Mouse (Mus musculus) testis, adult 2 months (tissue): ENCODE results near the gene Cdh23. TPM values are rescaled to one million over a fixed set of nuclear protein-coding genes. Genes with fewer than 3 reads are reported as not detected.
"Not testable (repeated sequence)": the region's sequence is repeated elsewhere in the genome, so short reads cannot be mapped to it uniquely, and the experiment has no call there.

ENCODE experiments used
- H3K27ac ChIP-seq: fragments of 200-500 bp; 2 replicates; pipeline ENCODE4 v1.5.1; 2012; ENCODE audit warnings: low read depth, low read length; ENCODE audit not compliant: control insufficient read depth, insufficient read depth
- H3K27me3 ChIP-seq: fragments of 200-500 bp; 2 replicates; pipeline ENCODE4 v1.6.1; 2012; ENCODE audit warnings: mild to moderate bottlenecking, low read length, moderate library complexity; ENCODE audit not compliant: control insufficient read depth, insufficient read depth
- H3K36me3 ChIP-seq: fragments of 200-500 bp; 2 replicates; pipeline ENCODE4 v1.6.1; 2012; ENCODE audit warnings: mild to moderate bottlenecking, low read length; ENCODE audit not compliant: control insufficient read depth, insufficient read depth
- H3K4me1 ChIP-seq: fragments of 200-500 bp; 2 replicates; pipeline ENCODE4 v1.6.1; 2012; ENCODE audit warnings: low read length; ENCODE audit not compliant: control insufficient read depth, insufficient read depth
- H3K4me3 ChIP-seq: fragments of 200-500 bp; 2 replicates; pipeline ENCODE4 v1.5.1; 2012; ENCODE audit warnings: low read depth, mild to moderate bottlenecking, low read length, moderate library complexity, mixed read lengths; ENCODE audit not compliant: control insufficient read depth
- CTCF ChIP-seq: fragments of 200-500 bp; IDR thresholded peaks from 2 replicates; pipeline ENCODE4 v1.5.1; 2012; ENCODE audit warnings: low read depth, mild to moderate bottlenecking, inconsistent platforms, low read length, moderate library complexity; ENCODE audit not compliant: control insufficient read depth, insufficient read depth, insufficient replicate concordance
- POLR2A ChIP-seq: fragments of 200-500 bp; IDR thresholded peaks from 2 replicates; pipeline ENCODE4 v1.6.1; 2012; ENCODE audit warnings: low read depth, mild to moderate bottlenecking, inconsistent platforms, low read length, moderate library complexity; ENCODE audit not compliant: control insufficient read depth
- polyA plus RNA-seq: library from polyadenylated mRNA; depleted of rRNA; stranded (reverse); fragments of >200 nt; gene quantifications from 2 replicates; pipeline ENCODE4 v1.2.3, GENCODE M21; 2012; rRNA removed

Cdh23 gene
- polyA plus RNA-seq = 34.4 and 37.4 TPM in 2 replicates

DNA sequence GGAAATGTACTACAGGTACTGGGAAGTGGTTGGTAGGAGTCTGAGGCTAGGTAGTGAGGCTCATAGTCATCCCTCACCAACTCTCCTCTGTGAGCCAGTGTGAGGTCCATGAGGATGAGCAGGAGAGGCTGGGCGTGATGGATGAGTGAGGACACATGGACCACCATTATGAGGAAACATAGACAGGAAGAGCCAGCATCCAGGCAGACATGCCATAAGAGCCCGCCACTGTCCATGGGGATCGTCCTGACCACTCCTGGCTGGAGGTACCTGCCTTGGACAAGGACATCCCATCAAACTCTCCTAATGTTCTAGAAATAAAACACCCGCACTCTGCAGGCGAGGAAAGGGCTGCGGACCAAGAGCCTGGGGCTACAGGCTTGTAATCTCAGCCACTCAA, at the start of gene Cdh23:
Cdh23 (minus strand) TSS at position 101 of the 400 bp plus-strand sequence.
- no peaks in the 10 kb centered on the region for H3K36me3 ChIP-seq
- TF ChIP-seq CTCF (no peak), POLR2A (no peak; the same call in 1 of the 2 replicates)
- H3K27me3 ChIP-seq = no peaks in the 10 kb centered on the region
- peak within 1 kb of the TSS; percentile 15 for H3K4me3 ChIP-seq
- H3K27ac ChIP-seq = no peak within 1 kb of the TSS
- H3K4me1 ChIP-seq = no peaks in the 10 kb centered on the region

GRCm38 (mm10) chr10:60744543-60745290, 48.4 kb upstream of the Cdh23 start:
- no peaks in the 10 kb centered on the region for H3K36me3 ChIP-seq
- no peak overlapping the region for H3K4me3 ChIP-seq
- H3K4me1 ChIP-seq = no peaks in the 10 kb centered on the region; the same call in 1 of the 2 replicates
- TF ChIP-seq POLR2A (no peak), CTCF (no peak)
- no peaks in the 10 kb centered on the region for H3K27me3 ChIP-seq
- H3K27ac ChIP-seq = no peak overlapping the region

- TF ChIP-seq POLR2A (no peak), CTCF (no peak)
- Histone ChIP-seq H3K36me3 (no peaks in the 10 kb centered on the region), H3K27ac (no peak overlapping the region), H3K27me3 (no peaks in the 10 kb centered on the region), H3K4me3 (no peak overlapping the region), H3K4me1 (no peaks in the 10 kb centered on the region; the same call in 1 of the 2 replicates)
Observed at GRCm38 (mm10) chr10:60743681-60744080, 47.4 kb upstream of the Cdh23 start.

DNA sequence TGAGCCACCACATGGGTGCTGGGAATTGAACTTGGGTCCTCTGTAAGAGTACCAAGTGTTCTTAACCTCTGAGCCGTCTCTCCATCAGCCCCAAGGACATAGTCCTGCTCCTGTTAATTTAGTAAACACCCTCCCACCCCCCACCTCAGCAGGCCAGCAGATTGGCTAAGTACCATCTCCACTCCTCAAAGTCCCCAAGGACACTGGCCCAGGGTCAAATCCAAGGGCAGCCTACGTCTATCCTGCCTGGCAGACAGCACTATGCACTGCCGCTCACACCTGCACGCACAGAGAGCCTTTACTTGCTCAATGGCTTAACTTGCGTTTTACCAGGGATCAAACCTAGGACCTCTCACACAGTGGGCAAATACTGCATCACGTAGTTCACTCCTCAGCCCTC, 46.7 kb upstream of the Cdh23 start:
- no peaks in the 10 kb centered on the region; the same call in 1 of the 2 replicates for H3K4me1 ChIP-seq
- H3K36me3 ChIP-seq = no peaks in the 10 kb centered on the region
- no peak overlapping the region for H3K4me3 ChIP-seq
- no peaks in the 10 kb centered on the region for H3K27me3 ChIP-seq
- no peak overlapping the region for H3K27ac ChIP-seq
- TF ChIP-seq CTCF (no peak), POLR2A (no peak)

GRCm38 (mm10) chr10:60742296-60742695, 46.0 kb upstream of the Cdh23 start:
- not testable (repeated sequence) for H3K4me1 ChIP-seq, H3K36me3 ChIP-seq, H3K27me3 ChIP-seq, H3K27ac ChIP-seq, H3K4me3 ChIP-seq

DNA sequence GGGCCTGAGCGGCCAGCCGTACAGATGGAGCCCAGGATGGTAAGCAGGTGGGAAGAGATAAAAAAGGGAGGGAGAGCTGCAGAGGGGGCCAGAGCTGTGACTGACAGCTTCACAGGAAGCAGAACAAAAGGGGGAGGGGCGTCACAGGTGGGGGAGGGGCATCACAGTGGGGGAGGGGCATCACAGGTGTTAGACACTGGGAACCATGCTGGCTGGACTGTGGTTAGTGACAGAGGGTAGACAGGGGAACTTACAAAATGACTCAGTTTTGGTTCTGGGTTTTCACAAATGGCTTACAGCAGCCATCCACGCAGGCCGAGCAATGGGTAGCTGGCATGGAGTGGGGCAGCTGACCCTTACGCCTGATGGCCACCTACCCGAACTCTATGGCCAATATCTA, 45.1 kb upstream of the Cdh23 start:
- H3K27me3 ChIP-seq = no peaks in the 10 kb centered on the region
- TF ChIP-seq POLR2A (no peak), CTCF (no peak)
- H3K4me3 ChIP-seq = no peak overlapping the region
- H3K36me3 ChIP-seq = no peaks in the 10 kb centered on the region
- no peak overlapping the region for H3K27ac ChIP-seq
- no peaks in the 10 kb centered on the region for H3K4me1 ChIP-seq

GRCm38 (mm10) chr10:60739619-60740363, 43.5 kb upstream of the Cdh23 start:
- no peak overlapping the region for H3K4me3 ChIP-seq
- no peak overlapping the region for H3K27ac ChIP-seq
- no peaks in the 10 kb centered on the region for H3K4me1 ChIP-seq
- TF ChIP-seq POLR2A = no peak
- no peak for TF ChIP-seq CTCF
- no peaks in the 10 kb centered on the region for H3K27me3 ChIP-seq
- H3K36me3 ChIP-seq = no peaks in the 10 kb centered on the region
